Mouse (Mus musculus) liver, embryonic 14.5 days (tissue): ENCODE data around the gene Git2.

Experiments used
- CTCF ChIP-seq: IDR thresholded peaks from 2 replicates; pipeline ENCODE4 v1.5.1; 2016; ENCODE audit warnings: antibody characterized with exemption, low read depth, control low read depth
- EP300 ChIP-seq: IDR thresholded peaks from 2 replicates; pipeline ENCODE4 v1.6.1; 2016; ENCODE audit warnings: antibody characterized with exemption, low read depth

DNA sequence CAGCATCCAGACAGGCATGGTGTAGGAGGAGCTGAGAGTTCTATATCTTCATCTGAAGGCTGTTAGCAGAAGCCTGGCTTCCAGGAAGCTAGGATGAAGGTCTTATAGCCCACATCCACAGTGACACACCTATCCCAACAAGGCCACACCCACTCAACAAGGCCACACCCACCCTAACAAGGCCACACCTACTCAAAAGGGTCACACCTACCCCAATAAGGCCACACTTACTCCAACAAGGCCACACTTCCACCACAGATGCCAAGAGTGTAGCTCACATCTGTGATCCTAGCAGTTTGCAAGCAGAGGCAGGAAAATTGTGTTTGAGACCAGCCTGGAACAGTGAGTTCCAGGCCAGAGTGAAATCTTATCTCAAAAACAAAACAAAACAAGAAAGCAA, 87.4 kb downstream of the Git2 start:
- no peak for TF ChIP-seq CTCF
- TF ChIP-seq EP300, result no peak
